Mouse (Mus musculus) olfactory bulb, adult 2 months (tissue): Measurements from ENCODE around the gene Engase.

Experiments used
- CTCF ChIP-seq: fragments of 200-500 bp; IDR thresholded peaks from 2 replicates; pipeline ENCODE4 v1.5.1; 2012; ENCODE audit warnings: low read depth, mild to moderate bottlenecking, low read length, moderate library complexity; ENCODE audit not compliant: insufficient read depth
- POLR2A ChIP-seq: fragments of 200-500 bp; IDR thresholded peaks from 2 replicates; pipeline ENCODE4 v1.6.1; 2012; ENCODE audit warnings: mild to moderate bottlenecking, low read depth, low read length, moderate library complexity; ENCODE audit not compliant: insufficient read depth

- TF ChIP-seq CTCF: no peak
- no peak for TF ChIP-seq POLR2A
These were observed 22.6 kb upstream of the Engase start for GRCm38 (mm10) chr11:118453886-118454671.
